Mouse (Mus musculus) myocyte (in vitro differentiated cells): ENCODE results near the gene Xylt2. TPM values are rescaled to one million over a fixed set of nuclear protein-coding genes. Genes with fewer than 3 reads are reported as not detected.
A peak's percentile ranks its signal among the peaks of the same experiment; 100 is the strongest.

ENCODE experiments used
- H3K27me3 ChIP-seq: one replicate; pipeline ENCODE4 v1.6.1; 2011; ENCODE audit not compliant: control insufficient read depth, insufficient read depth, insufficient read length
- H3K36me3 ChIP-seq: one replicate; pipeline ENCODE4 v1.6.1; 2011; ENCODE audit not compliant: control insufficient read depth, insufficient read depth
- H3K4me2 ChIP-seq: one replicate; pipeline ENCODE4 v1.6.1; 2011; ENCODE audit warnings: low read depth, control low read depth
- H3K4me3 ChIP-seq: one replicate; pipeline ENCODE4 v1.5.1; 2011; ENCODE audit warnings: mild to moderate bottlenecking, control low read depth, moderate library complexity
- H3K79me2 ChIP-seq: one replicate; pipeline ENCODE4 v1.6.1; 2011; ENCODE audit not compliant: control insufficient read depth, insufficient read depth
- H3ac ChIP-seq: one replicate; pipeline ENCODE4 v1.6.1; 2011; ENCODE audit not compliant: control insufficient read depth, insufficient read length
- CEBPB ChIP-seq: IDR thresholded peaks from 2 replicates; pipeline ENCODE4 v1.6.1; 2011; ENCODE audit warnings: mild to moderate bottlenecking, moderate library complexity; ENCODE audit not compliant: poor library complexity, insufficient read depth, severe bottlenecking
- E2F4 ChIP-seq: IDR thresholded peaks from one replicate; pipeline ENCODE4 v1.6.1; 2011; ENCODE audit warnings: mild to moderate bottlenecking, control low read depth, moderate library complexity; ENCODE audit not compliant: insufficient read depth
- MAX ChIP-seq: IDR thresholded peaks from one replicate; pipeline ENCODE4 v1.6.1; 2011; ENCODE audit warnings: low read depth, mild to moderate bottlenecking, control low read depth
- MYOD1 ChIP-seq, 3 experiments: IDR thresholded peaks; one replicate each; pipeline ENCODE4 v1.6.1; 2011; ENCODE audit warnings: control low read depth in 2 of 3, low read depth in 2 of 3, mild to moderate bottlenecking in 2 of 3, moderate library complexity in 1 of 3; ENCODE audit not compliant: insufficient read length in 2 of 3, control insufficient read depth in 1 of 3
- MYOG ChIP-seq, 3 experiments: IDR thresholded peaks; one replicate each; pipeline ENCODE4 v1.6.1; 2011; ENCODE audit warnings: control low read depth in 2 of 3, low read depth in 2 of 3, mild to moderate bottlenecking in 2 of 3; ENCODE audit not compliant: insufficient read length in 2 of 3, control insufficient read depth in 1 of 3, insufficient read depth in 1 of 3
- POLR2A ChIP-seq: IDR thresholded peaks from one replicate; pipeline ENCODE4 v1.6.1; 2011; ENCODE audit warnings: low read depth, mild to moderate bottlenecking, control low read depth, moderate library complexity; ENCODE audit not compliant: insufficient read length
- POLR2AphosphoS2 ChIP-seq: IDR thresholded peaks from one replicate; pipeline ENCODE4 v1.6.1; 2011; ENCODE audit warnings: low read depth, control low read depth; ENCODE audit not compliant: insufficient read length
- REST ChIP-seq: IDR thresholded peaks from one replicate; pipeline ENCODE4 v1.6.1; 2011; ENCODE audit warnings: mild to moderate bottlenecking, control low read depth, moderate library complexity; ENCODE audit not compliant: insufficient read depth, insufficient read length
- SRF ChIP-seq: IDR thresholded peaks from one replicate; pipeline ENCODE4 v1.6.1; 2011; ENCODE audit warnings: low read depth; ENCODE audit not compliant: control insufficient read depth, insufficient read length
- TCF12 ChIP-seq: IDR thresholded peaks from one replicate; pipeline ENCODE4 v1.6.1; 2011; ENCODE audit warnings: mild to moderate bottlenecking, control low read depth; ENCODE audit not compliant: poor library complexity, insufficient read depth, severe bottlenecking
- TCF3 ChIP-seq: IDR thresholded peaks from one replicate; pipeline ENCODE4 v1.6.1; 2011; ENCODE audit warnings: low read depth, control low read depth; ENCODE audit not compliant: insufficient read length
- USF1 ChIP-seq: IDR thresholded peaks from one replicate; pipeline ENCODE4 v1.6.1; 2011; ENCODE audit warnings: low read depth, mild to moderate bottlenecking, control low read depth, moderate library complexity
- polyA plus RNA-seq: library from polyadenylated mRNA; unstranded; fragments of >200 nt; fragmentation: generic; extraction: Trizol; gene quantifications from one replicate; pipeline ENCODE4 v1.2.1, GENCODE M21; 2012; ENCODE audit warnings: missing spikeins

Gene Xylt2
- polyA plus RNA-seq, 1 experiment = 14.8 TPM

- H3K4me3 ChIP-seq = no peak overlapping the region
- TF ChIP-seq CEBPB (no peak), TCF3 (no peak), POLR2A (no peak), MYOD1 (IDR thresholded peaks at IDR 0.05; ENCODE audit: control insufficient read depth in 1 of 3, insufficient read length in 2 of 3, low read depth in 2 of 3) (no peak), SRF (no peak)
- no peak overlapping the region for H3K4me2 ChIP-seq
- H3K27me3 ChIP-seq = no peaks in the 10 kb centered on the region
- no peaks in the 10 kb centered on the region for H3K36me3 ChIP-seq
- no peak overlapping the region for H3ac ChIP-seq
- H3K79me2 ChIP-seq = no peaks in the 10 kb centered on the region
Observed at GRCm38 (mm10) chr11:94687178-94687577, 9.9 kb upstream of the Xylt2 start.

- no peaks in the 10 kb centered on the region for H3K27me3 ChIP-seq
- no peak overlapping the region for H3K4me2 ChIP-seq
- H3ac ChIP-seq = no peak overlapping the region
- H3K79me2 ChIP-seq = no peaks in the 10 kb centered on the region
- TF ChIP-seq MAX (no peak), POLR2A (no peak), MYOG (IDR thresholded peaks at IDR 0.05; ENCODE audit: control insufficient read depth in 1 of 3, insufficient read depth in 1 of 3, insufficient read length in 2 of 3, low read depth in 2 of 3) (no peak), TCF3 (no peak), POLR2AphosphoS2 (no peak), SRF (no peak), TCF12 (no peak), CEBPB (no peak), USF1 (no peak), REST (no peak), MYOD1 (IDR thresholded peaks at IDR 0.05; ENCODE audit: control insufficient read depth in 1 of 3, insufficient read length in 2 of 3, low read depth in 2 of 3) (no peak), E2F4 (no peak)
- H3K36me3 ChIP-seq = no peaks in the 10 kb centered on the region
- H3K4me3 ChIP-seq = no peak overlapping the region
Observed at GRCm38 (mm10) chr11:94682427-94682826, 5.1 kb upstream of the Xylt2 start.

- no peak overlapping the region for H3K4me2 ChIP-seq
- no peak for TF ChIP-seq MYOG (IDR thresholded peaks at IDR 0.05; ENCODE audit: control insufficient read depth in 1 of 3, insufficient read depth in 1 of 3, insufficient read length in 2 of 3, low read depth in 2 of 3)
- TF ChIP-seq TCF3 = no peak
- no peak for TF ChIP-seq MAX
- TF ChIP-seq TCF12 = no peak
- no peak for TF ChIP-seq USF1
- no peak for TF ChIP-seq CEBPB
- H3ac ChIP-seq = no peak overlapping the region
- H3K79me2 ChIP-seq = no peaks in the 10 kb centered on the region
- no peaks in the 10 kb centered on the region for H3K36me3 ChIP-seq
- H3K27me3 ChIP-seq = no peaks in the 10 kb centered on the region
- H3K4me3 ChIP-seq = no peak overlapping the region
Observed at GRCm38 (mm10) chr11:94681640-94682039, 4.3 kb upstream of the Xylt2 start.

- TF ChIP-seq REST = no peak
- no peak for TF ChIP-seq MYOD1 (IDR thresholded peaks at IDR 0.05; ENCODE audit: control insufficient read depth in 1 of 3, insufficient read length in 2 of 3, low read depth in 2 of 3)
- TF ChIP-seq TCF3 = no peak
- no peak for TF ChIP-seq MAX
- no peak for TF ChIP-seq CEBPB
- TF ChIP-seq POLR2AphosphoS2 = no peak
- TF ChIP-seq USF1 = no peak
- TF ChIP-seq TCF12 = no peak
- no peak for TF ChIP-seq E2F4
- no peak for TF ChIP-seq POLR2A
- no peak for TF ChIP-seq SRF
- TF ChIP-seq MYOG (IDR thresholded peaks at IDR 0.05; ENCODE audit: control insufficient read depth in 1 of 3, insufficient read depth in 1 of 3, insufficient read length in 2 of 3, low read depth in 2 of 3) = no peak
- Histone ChIP-seq H3K36me3 (no peaks in the 10 kb centered on the region), H3ac (no peak overlapping the region), H3K79me2 (no peaks in the 10 kb centered on the region), H3K27me3 (no peaks in the 10 kb centered on the region), H3K4me2 (no peak overlapping the region), H3K4me3 (no peak overlapping the region)
Observed at GRCm38 (mm10) chr11:94680639-94681038, 3.3 kb upstream of the Xylt2 start.

- no peaks in the 10 kb centered on the region for H3K36me3 ChIP-seq
- TF ChIP-seq REST = no peak
- TF ChIP-seq MAX = no peak
- no peak for TF ChIP-seq POLR2AphosphoS2
- TF ChIP-seq POLR2A = no peak
- no peak for TF ChIP-seq CEBPB
- no peak for TF ChIP-seq USF1
- no peak for TF ChIP-seq E2F4
- no peak for TF ChIP-seq MYOG (IDR thresholded peaks at IDR 0.05; ENCODE audit: control insufficient read depth in 1 of 3, insufficient read depth in 1 of 3, insufficient read length in 2 of 3, low read depth in 2 of 3)
- H3K4me2 ChIP-seq = peak overlapping the region; percentile 69
- H3ac ChIP-seq = peak overlapping the region; percentile 46
- peak overlapping the region; percentile 50 for H3K4me3 ChIP-seq
- H3K79me2 ChIP-seq = no peaks in the 10 kb centered on the region
- no peaks in the 10 kb centered on the region for H3K27me3 ChIP-seq
Observed at GRCm38 (mm10) chr11:94677607-94678145, 361 bp upstream of the Xylt2 start.
